Mouse (Mus musculus) stomach, embryonic 16.5 days (tissue): ENCODE measurements at regions not wholly inside any gene's neighbourhood (a gene's known extent, or its start where the extent isn't known, plus 50 kb on each side); places are given as distances from the start of the nearest gene placed in this dataset.

Experiments
- ATAC-seq: fragments of 200-750 bp; cut with Nextera tagmentation; 2 replicates; pipeline ENCODE4 v1.8.0; 2017; ENCODE audit warnings: moderate number of reproducible peaks, moderate TSS enrichment; ENCODE audit not compliant: insufficient read depth, low FRiP score
- H3K27ac ChIP-seq: fragments of 300-500 bp; sonication (generic); 2 replicates; pipeline ENCODE4 v1.5.1; 2014; ENCODE audit warnings: low read length
- H3K27me3 ChIP-seq: fragments of 300-500 bp; sonication (generic); 2 replicates; pipeline ENCODE4 v1.6.1; 2014; ENCODE audit warnings: low read length, control low read depth, mixed read lengths; ENCODE audit not compliant: control insufficient read depth, insufficient read depth
- H3K36me3 ChIP-seq: fragments of 300-500 bp; sonication (generic); 2 replicates; pipeline ENCODE4 v1.6.1; 2014; ENCODE audit warnings: low read length; ENCODE audit not compliant: control insufficient read depth, insufficient read depth
- H3K4me1 ChIP-seq: fragments of 300-500 bp; sonication (generic); 2 replicates; pipeline ENCODE4 v1.6.1; 2014; ENCODE audit warnings: low read length, control low read depth, mixed read lengths; ENCODE audit not compliant: control insufficient read depth, insufficient read depth
- H3K4me2 ChIP-seq: fragments of 300-500 bp; sonication (generic); 2 replicates; pipeline ENCODE4 v1.6.1; 2014; ENCODE audit warnings: low read depth, low read length, mixed read lengths
- H3K4me3 ChIP-seq: fragments of 300-500 bp; sonication (generic); replicated peaks from 2 replicates; pipeline ENCODE4 v1.5.1; 2014; ENCODE audit warnings: mild to moderate bottlenecking, low read length
- H3K9ac ChIP-seq: fragments of 300-500 bp; sonication (generic); 2 replicates; pipeline ENCODE4 v1.6.1; 2014; ENCODE audit warnings: low read length
- H3K9me3 ChIP-seq: fragments of 300-500 bp; sonication (generic); replicated peaks from 2 replicates; pipeline ENCODE4 v1.6.1; 2016; ENCODE audit warnings: low read length, control low read depth; ENCODE audit not compliant: control insufficient read depth
- WGBS: fragments of 180-500 bp; shearing (Covaris S2); extraction: QIAGEN DNeasy Blood & Tissue Kit; methylation state at CpG from one replicate; pipeline ENCODE4 v1.1.7; 2014; 5-methylcytosine and 5-hydroxymethylcytosine counted together

DNA sequence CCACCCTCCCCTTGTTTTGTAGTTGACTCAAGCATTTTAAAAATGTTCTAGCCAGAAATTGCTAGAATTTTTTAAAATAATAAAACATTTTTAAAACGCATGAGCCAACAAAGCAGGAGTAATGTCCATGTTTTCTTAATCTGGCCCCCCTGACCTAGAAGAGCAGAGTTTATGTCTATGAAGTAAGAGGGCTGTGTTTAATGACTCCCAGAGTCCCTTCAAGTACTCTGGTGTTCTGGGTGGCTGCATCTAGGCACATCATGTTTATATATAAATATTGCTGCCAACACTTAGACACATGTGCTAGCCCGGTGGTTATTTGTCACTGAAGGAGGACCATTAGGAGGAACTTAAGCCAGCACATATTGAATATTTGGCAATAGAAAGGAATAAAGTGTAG lies 93.8 kb upstream of the Gm12728 start:
- Histone ChIP-seq H3K4me2 (no peak overlapping the region), H3K27me3 (no peaks in the 10 kb centered on the region), H3K4me3 (no peak overlapping the region), H3K9ac (no peak overlapping the region), H3K36me3 (no peaks in the 10 kb centered on the region), H3K27ac (no peak overlapping the region), H3K9me3 (no peaks in the 10 kb centered on the region), H3K4me1 (no peaks in the 10 kb centered on the region)
- no peak for ATAC-seq
- WGBS = 50% methylated on average over 2 of the region's 2 CpGs

- Histone ChIP-seq H3K36me3 (no peaks in the 10 kb centered on the region), H3K27ac (no peak overlapping the region), H3K9ac (no peak overlapping the region), H3K27me3 (no peaks in the 10 kb centered on the region), H3K4me2 (no peak overlapping the region), H3K4me1 (no peaks in the 10 kb centered on the region), H3K9me3 (no peaks in the 10 kb centered on the region), H3K4me3 (no peak overlapping the region)
- ATAC-seq = no peak
- 82% methylated on average over 4 of the region's 4 CpGs for WGBS
Measured at GRCm38 (mm10) chr4:105697123-105697522, 92.5 kb upstream of the Gm12728 start.

DNA sequence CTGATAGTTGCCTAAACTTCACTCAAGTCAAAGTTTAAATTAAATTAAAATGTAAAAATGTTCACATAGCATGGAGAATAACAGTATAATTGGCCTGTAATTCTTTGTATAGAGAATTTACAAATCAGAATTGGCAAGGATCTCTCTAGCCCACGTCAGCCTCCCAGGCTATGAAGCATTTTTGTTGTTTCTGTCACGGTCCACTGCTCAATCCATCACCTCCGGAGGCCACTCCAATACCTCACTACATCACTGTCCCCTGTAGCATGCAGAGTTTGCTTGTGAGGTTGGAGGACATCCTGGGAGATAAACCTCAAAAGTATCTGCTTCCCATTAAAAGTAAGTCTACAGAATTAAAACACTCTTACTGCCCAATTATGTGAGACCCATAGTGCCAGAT lies 87.6 kb upstream of the Gm12728 start:
- H3K27me3 ChIP-seq = no peaks in the 10 kb centered on the region
- H3K4me1 ChIP-seq = no peaks in the 10 kb centered on the region
- no peak overlapping the region for H3K4me2 ChIP-seq
- no peak for ATAC-seq
- no peaks in the 10 kb centered on the region for H3K9me3 ChIP-seq
- WGBS = 75% methylated on average over 3 of the region's 3 CpGs
- H3K4me3 ChIP-seq = no peak overlapping the region
- H3K9ac ChIP-seq = no peak overlapping the region
- H3K36me3 ChIP-seq = no peaks in the 10 kb centered on the region
- H3K27ac ChIP-seq = no peak overlapping the region

DNA sequence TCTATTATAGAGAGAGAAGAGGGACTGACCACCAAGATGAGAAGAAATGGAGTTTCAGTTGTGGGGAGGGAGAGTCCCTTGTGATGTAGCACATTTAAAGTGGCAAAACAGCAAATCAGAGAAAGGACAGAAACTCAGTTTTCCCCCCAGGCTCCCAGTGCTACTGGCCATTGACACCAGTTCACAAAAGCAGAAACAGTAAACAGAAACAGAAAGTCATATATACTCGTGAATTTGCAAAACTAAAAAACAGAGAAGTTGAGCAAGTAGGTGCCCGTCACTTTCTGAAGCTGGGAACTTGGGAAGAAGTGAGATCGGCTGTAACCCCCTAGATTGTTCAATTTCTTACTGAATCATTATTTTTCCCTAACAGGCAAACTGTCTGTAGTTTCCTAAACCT lies 86.3 kb upstream of the Gm12728 start:
- Histone ChIP-seq H3K9ac (no peak overlapping the region), H3K27ac (no peak overlapping the region)

DNA sequence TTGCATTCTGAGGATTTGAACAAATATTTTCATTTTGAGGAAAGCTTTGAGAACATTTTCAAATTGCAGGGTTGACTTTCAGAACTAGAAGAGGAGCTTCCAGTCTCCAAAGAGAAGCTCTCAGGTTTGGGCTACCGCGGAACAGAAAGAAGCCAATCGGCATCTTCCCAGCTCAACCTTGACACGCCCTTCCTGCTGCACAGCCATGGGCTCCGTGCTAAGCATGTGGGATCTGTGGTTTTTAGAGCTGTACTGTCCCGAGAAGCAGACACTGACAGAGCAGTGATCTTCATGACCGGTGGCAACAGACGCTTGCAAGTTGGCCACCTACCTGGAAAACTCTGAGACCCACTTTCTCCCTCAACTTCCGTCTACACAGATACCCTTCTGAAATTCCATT lies 85.4 kb upstream of the Gm12728 start:
- Histone ChIP-seq H3K9me3 (no peaks in the 10 kb centered on the region), H3K4me3 (no peak overlapping the region), H3K4me1 (no peaks in the 10 kb centered on the region), H3K4me2 (no peak overlapping the region), H3K36me3 (no peaks in the 10 kb centered on the region), H3K27ac (no peak overlapping the region), H3K27me3 (no peaks in the 10 kb centered on the region), H3K9ac (no peak overlapping the region)
- no peak for ATAC-seq
- 85% methylated on average over 9 of the region's 9 CpGs for WGBS

More for the DNA sequence above, 86.3 kb upstream of the Gm12728 start:
- Histone ChIP-seq H3K4me1 (no peaks in the 10 kb centered on the region), H3K36me3 (no peaks in the 10 kb centered on the region), H3K4me2 (no peak overlapping the region), H3K9me3 (no peaks in the 10 kb centered on the region), H3K4me3 (no peak overlapping the region), H3K27me3 (no peaks in the 10 kb centered on the region)
- no peak for ATAC-seq
- WGBS = 77% methylated on average over 3 of the region's 3 CpGs

- Histone ChIP-seq H3K27ac (no peak overlapping the region), H3K9ac (no peak overlapping the region)
- no peak for ATAC-seq
Measured at GRCm38 (mm10) chr4:105705996-105706395, 83.7 kb upstream of the Gm12728 start.

GRCm38 (mm10) chr4:105708080-105708796 lies 81.4 kb upstream of the Gm12728 start:
- no peaks in the 10 kb centered on the region for H3K4me1 ChIP-seq
- no peaks in the 10 kb centered on the region for H3K27me3 ChIP-seq
- H3K9me3 ChIP-seq = no peaks in the 10 kb centered on the region
- no peak overlapping the region for H3K4me3 ChIP-seq
- 0 out of 2 replicates have a peak overlapping the region, but pooled peaks have one; percentile 1 for H3K27ac ChIP-seq
- WGBS = 63% methylated on average over 13 of the region's 13 CpGs
- no peak overlapping the region for H3K4me2 ChIP-seq
- peak; percentile 60; the same call in 1 of the 2 replicates for ATAC-seq
- no peaks in the 10 kb centered on the region for H3K36me3 ChIP-seq
- no peak overlapping the region for H3K9ac ChIP-seq

More at GRCm38 (mm10) chr4:105705996-105706395, 83.7 kb upstream of the Gm12728 start:
- Histone ChIP-seq H3K9me3 (no peaks in the 10 kb centered on the region), H3K4me2 (no peak overlapping the region), H3K27me3 (no peaks in the 10 kb centered on the region), H3K4me3 (no peak overlapping the region), H3K4me1 (no peaks in the 10 kb centered on the region), H3K36me3 (no peaks in the 10 kb centered on the region)
- WGBS = 47% methylated on average over 6 of the region's 6 CpGs

DNA sequence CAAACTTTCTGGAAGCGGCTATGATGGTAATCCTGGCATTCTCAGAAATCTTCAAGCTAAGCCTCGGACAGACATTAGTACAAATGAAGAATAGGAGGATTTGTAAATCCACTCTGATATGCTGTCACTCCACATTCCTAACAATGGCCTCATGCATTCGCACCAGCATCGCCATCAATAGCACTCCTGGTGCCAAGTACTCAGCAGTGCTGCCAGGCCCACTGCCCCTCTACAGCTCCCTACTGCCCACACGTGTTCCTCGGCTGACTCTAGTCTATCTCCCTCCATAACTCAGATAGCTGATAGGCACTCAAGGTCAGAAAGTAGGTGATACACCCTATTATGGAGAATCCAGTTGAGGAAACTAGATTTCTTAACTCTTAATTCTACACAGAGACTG lies 75.7 kb upstream of the Gm12728 start:
- no peak overlapping the region for H3K4me3 ChIP-seq
- H3K9me3 ChIP-seq = no peaks in the 10 kb centered on the region
- H3K4me1 ChIP-seq = no peaks in the 10 kb centered on the region
- H3K4me2 ChIP-seq = no peak overlapping the region
- 88% methylated on average over 6 of the region's 6 CpGs for WGBS
- no peak overlapping the region for H3K27ac ChIP-seq
- no peaks in the 10 kb centered on the region for H3K36me3 ChIP-seq
- no peak overlapping the region for H3K9ac ChIP-seq
- H3K27me3 ChIP-seq = no peaks in the 10 kb centered on the region
- ATAC-seq = no peak

GRCm38 (mm10) chr4:105718080-105718479 lies 71.6 kb upstream of the Gm12728 start:
- no peak for ATAC-seq
- H3K4me3 ChIP-seq = no peak overlapping the region
- H3K9me3 ChIP-seq = no peaks in the 10 kb centered on the region
- H3K9ac ChIP-seq = no peak overlapping the region
- 44% methylated on average over 5 of the region's 5 CpGs for WGBS
- no peak overlapping the region for H3K27ac ChIP-seq
- no peaks in the 10 kb centered on the region for H3K4me1 ChIP-seq
- no peaks in the 10 kb centered on the region for H3K27me3 ChIP-seq
- no peak overlapping the region for H3K4me2 ChIP-seq
- no peaks in the 10 kb centered on the region for H3K36me3 ChIP-seq
